Mouse (Mus musculus) thymus, postnatal 14 days (tissue): Measurements from ENCODE around the gene Fgfr2.

Experiments
- DNase-seq: peaks from one replicate; pipeline ENCODE4 v3.0.0; 2021

The Fgfr2 gene

DNA sequence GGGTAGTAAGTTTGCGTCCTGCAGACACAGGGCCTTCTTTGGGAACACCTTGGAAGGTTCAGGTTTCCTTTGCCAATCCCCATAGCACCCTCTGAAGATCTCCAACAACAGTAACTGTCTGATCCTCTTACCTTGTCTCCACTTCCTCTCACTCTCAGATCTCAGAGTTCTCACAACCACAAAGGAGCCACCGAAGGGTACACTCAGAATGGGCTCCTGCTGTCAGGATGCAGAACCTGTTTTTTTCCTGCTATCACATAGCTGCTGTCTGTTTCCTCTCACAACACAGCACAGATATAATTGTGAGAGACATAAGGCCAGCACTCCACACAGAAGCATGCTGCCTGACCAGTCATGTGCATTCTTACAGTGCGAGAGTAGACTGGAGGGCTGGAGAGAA lies 2086.8 kb downstream of the Fgfr2 start:
- peak; percentile 37 for DNase-seq

GRCm38 (mm10) chr7:131031755-131032154 lies 2091.4 kb downstream of the Fgfr2 start, which contains the start of gene Dmbt1:
Gene Dmbt1, plus strand, starts transcription at chr7:131032053.
- no peak for DNase-seq

DNA sequence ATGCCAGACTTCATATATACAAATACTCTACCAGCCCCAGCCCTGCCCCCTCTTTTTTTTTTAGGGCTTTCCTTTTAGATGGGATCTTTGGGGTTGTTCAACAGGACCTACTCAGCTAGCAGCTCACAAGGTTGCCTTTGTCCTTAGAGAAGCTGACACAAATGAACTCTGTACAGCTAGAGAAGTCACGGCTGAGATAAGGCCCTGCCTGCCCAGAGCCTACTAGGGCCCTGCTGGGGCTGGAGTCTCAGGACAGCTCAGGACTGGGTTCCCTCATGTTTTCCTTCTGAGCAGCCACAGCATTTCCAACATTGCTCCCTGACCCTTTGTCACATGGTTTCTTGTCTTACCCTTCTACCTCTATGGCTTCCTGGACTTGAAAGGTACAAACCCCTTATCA lies 2095.6 kb downstream of the Fgfr2 start:
- no peak for DNase-seq

- no peak for DNase-seq
Observed at GRCm38 (mm10) chr7:131024807-131025206, 2098.3 kb downstream of the Fgfr2 start.

- no peak for DNase-seq
Observed at GRCm38 (mm10) chr7:131019181-131019580, 2104.0 kb downstream of the Fgfr2 start.

DNA sequence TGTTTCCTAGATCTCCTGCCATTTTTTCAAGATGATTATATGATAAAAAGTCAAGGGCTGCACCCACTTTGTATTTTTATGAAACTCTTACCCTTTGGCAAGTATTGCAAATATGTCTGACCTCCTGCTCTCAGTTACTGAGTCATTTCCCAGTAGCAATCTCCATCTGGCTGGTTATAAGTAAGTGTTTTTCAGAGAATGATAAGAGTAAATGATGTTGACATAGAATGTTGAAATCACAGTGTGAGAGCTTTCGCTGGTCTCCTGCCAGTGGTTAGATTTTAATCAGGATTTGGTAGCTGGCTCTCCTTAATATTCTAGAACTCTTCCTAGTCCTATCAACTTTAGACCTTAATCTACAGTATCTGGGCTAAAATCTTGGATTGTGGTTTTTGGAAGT lies 2111.2 kb downstream of the Fgfr2 start:
- no peak for DNase-seq

DNA sequence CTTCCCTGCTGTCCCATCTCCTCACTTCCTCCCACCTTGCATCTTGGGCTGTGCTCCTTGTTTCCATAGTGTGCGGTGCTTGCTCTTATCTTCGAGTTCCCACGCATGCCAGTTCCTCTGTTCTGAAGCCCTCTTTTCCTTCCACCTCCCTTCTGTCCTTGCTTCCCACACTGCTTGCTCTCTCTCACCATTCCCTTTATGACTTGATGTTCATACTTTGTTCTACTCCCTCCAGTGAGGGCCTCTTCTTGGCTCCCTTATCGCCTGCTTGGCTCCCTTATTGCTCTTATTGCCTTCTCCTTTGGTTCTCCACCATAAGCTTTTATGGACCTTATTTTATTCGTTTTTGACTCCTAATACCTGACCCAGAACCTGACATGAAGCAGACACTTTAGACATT lies 2114.0 kb downstream of the Fgfr2 start:
- DNase-seq, result no peak

DNA sequence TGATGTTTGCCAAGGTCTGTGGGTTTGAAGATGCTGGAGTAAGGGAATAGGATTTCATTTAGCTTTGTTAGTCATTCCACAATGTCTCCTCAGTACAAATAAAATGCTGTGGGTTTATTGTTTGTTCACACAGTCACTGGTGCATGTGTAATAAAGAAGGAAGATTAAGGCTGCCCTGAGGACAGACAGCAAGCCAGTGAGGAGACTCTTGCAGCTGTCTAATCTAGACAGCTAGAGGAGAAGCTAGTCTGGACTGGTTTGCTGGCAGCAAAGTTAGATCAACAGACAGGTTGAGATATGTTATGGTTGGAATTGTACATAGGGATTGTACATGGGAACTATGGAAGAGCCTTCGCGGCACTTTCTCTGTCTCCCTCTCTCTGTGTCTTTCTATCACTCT lies 2115.9 kb downstream of the Fgfr2 start:
- no peak for DNase-seq

DNA sequence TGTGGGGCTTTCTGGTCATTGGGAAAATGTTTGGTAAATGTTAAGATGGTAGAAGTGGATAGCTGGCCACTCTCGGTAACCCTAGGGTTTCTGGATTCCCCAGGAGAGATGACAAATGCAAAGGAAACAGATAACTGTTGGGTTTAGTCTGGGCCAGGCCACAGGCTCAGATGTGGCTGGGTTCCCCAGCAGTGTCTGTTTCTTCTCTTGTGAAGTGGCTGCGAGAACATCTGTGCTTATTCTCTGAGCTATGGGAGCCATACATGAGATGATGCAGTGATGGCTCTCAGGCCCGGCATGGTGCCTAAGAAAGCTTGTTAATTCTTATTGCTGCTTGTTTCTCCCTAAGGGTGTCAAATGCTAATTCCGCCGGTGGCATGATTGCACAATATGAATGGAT lies 2119.1 kb downstream of the Fgfr2 start:
- DNase-seq, result peak; percentile 71

DNA sequence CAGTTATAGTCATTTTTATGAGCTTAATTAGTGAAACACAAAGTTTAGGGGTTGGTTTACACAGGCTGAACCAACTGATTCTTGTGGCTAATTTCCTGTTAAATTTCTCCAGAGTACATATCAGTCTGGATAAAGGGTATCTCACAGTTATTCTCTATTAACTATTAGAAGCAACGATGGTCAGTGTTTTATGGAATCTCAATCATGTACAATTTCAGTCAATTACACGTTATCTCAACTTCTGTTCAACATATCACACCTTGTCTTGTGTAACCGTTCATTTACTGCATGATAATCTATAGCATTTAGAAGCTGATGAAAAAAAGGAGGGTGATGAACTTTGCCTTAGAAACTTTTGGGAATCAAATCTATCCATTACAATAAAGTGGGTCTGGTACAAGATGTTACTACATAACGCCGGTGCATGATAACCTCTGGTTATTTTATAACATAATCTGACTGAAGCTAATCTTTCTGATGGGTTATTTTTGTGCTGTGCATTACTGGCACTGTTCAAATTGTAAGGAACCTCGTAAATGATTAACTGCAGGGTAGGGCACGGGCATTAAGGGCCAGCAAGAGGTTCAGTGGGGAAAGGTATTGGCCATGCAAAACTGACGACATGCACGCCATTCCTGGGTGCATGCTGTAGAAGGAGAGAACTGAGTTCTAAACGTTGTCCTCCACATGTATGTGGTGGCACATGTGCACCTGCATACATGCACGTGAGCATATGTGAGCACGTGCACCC lies 2121.0 kb downstream of the Fgfr2 start:
- DNase-seq, result no peak

DNA sequence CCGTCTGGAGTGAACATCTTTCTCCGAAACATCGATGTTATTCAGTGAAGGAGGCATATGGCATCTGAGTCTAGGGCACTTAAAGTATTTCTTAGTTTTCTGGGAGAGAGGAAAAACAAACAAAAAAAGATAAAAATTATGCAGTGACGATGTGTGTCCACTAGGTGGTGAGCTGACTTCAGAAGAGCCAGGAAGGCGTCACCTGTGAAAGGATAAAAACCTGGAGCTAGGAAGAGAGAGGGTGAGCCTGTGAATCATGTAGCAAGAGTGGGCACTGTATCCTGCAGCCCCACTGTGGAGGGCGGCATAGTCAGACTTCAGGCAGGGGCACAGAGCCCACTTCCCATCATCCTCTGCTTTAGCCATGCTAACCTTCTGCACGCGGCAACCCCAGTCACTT lies 2129.2 kb downstream of the Fgfr2 start:
- no peak for DNase-seq

GRCm38 (mm10) chr7:130991174-130991789 lies 2131.9 kb downstream of the Fgfr2 start:
- no peak for DNase-seq

DNA sequence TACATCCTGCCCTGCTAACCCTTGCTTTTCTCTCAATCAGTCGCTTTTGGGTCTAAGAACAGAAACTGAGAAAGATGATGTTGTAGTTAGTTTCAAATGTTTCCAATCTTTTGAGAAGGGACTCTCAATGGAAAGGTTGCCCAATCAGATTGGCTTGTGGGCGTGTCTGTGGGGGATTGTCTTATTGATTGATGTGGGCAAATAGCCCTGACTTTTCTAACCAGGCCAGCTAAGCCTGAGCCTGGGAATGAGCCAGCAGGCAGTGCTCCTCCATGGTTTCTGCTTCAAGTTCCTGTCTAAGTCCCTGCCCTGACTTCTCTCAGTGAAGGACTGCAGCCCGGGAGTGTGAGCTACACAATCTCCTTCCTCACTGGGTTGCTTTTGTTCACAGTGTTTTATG lies 2133.8 kb downstream of the Fgfr2 start:
- DNase-seq, result peak; percentile 19

DNA sequence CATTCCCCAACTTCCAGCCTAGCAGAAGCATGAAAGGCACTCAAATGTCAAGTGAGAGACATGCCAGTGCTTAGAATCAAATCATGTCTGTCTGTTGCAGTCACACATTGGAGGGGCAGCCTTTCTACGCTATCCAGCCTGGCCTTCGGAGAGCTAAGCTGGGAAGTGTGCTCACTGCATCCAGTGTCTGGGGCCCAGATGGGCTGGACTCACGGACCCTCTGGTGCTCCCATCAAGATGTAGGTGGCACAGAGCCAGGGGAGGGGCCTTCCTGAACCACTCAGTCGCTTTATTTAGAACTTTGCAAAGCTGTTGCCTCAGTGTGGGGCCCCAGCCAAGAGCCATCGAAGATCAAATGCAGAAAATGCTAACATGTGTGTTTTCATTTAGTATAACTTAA lies 2135.0 kb downstream of the Fgfr2 start:
- no peak for DNase-seq

GRCm38 (mm10) chr7:130985716-130986115 lies 2137.4 kb downstream of the Fgfr2 start:
- no peak for DNase-seq

- DNase-seq, result no peak
Observed at GRCm38 (mm10) chr7:130985193-130985592, 2138.0 kb downstream of the Fgfr2 start.

GRCm38 (mm10) chr7:130984294-130984693 lies 2138.9 kb downstream of the Fgfr2 start:
- DNase-seq, result no peak

DNA sequence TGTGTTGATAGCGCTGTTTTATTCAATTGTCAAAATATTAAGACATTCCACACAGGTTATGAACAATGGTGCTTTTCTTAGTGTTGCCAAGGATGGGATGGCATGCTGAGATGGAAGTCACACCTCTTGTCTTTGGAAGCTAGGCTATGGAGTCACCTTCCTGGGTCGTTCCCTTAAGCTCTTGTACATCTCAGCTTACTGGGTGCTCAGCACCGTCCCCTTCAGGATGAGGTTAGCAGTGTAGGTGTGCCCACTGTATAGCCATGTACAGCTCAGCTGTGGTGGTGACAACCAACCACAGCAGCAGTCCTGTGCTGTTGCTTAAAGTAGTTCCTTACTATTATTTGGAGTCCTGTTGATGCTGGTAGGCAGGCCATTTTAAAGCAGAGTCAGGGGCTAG lies 2140.3 kb downstream of the Fgfr2 start:
- no peak for DNase-seq

DNA sequence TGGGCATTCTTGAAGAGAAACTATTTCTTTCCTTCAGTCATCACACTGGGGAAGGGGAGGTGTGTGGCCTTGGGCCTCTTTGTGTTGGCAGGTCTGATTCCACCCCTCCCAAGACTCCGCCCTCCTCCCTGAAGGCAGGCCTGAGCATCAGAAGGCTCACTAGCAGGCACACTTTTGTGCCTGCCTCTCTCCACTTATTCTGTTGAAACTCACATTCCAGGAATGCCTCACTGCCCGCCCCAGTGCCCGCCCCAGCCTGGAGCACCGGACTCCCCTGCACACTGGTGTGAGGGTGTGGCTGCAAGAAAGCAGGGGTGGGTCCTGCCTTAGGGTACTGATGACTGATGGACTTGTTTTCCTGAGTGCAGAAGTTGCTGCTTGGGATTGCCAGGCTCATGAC lies 2140.8 kb downstream of the Fgfr2 start:
- DNase-seq, result peak; percentile 42

GRCm38 (mm10) chr7:130980130-130980529 lies 2143.0 kb downstream of the Fgfr2 start:
- no peak for DNase-seq

GRCm38 (mm10) chr7:130978545-130978944 lies 2144.6 kb downstream of the Fgfr2 start:
- no peak for DNase-seq

DNA sequence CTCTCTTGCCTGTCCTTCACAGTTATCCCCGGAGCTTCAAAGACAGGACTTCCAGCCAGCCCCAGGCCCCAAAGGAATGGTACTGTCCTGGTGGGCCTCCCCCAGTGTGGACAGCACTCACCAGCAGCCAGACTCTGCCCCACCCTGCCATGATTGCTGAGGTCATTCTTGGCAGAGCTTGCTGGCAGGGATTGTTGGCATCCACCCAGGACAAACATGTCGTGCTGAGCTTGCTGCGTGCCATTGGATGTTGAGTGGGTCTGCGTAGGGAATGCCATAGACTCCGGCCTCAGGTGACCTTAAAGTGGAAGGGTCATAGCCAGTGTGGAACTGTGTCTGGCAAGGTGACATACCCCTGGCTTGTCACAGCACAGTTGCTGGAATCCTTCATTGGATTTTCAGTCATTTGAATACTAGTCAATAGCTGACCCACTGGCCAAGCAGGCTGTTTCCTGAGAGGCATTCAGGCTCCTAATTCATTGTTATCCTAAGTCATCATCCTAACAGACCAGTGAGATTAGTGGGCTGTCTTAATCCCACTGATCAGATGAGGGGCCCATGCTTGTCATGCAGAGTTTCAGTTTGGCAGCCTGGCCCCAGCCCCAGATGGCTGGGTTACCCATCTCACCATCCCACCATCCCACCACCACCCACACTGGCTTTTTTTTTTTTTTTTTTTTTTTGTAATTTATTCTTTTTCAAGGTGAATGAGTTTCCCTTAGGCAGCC lies 2145.2 kb downstream of the Fgfr2 start:
- no peak for DNase-seq

GRCm38 (mm10) chr7:130976305-130976935 lies 2146.7 kb downstream of the Fgfr2 start:
- no peak for DNase-seq

DNA sequence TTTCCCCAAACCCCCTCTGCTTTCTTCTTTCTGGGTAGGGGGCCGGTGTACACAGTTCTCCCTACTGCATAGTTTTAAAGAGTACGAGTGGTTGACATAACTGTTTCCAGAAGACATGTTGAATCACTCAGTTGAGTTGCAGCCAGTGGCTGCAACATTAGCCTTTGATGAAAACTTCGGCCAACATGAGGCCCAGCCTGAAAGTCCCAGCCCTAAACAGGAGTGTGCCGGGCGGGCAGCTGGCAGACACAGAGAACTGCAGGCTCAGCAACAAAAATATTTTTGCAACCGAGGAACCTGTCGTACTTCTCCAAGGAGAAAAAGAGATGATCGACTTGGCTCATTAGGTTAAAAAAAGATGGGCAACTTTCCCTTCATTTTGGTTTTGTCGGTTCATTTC lies 2150.4 kb downstream of the Fgfr2 start:
- no peak for DNase-seq
